Mouse (Mus musculus): ENCODE measurements at regions not wholly inside any gene's neighbourhood (a gene's known extent, or its start where the extent isn't known, plus 50 kb on each side); places are given as distances from the start of the nearest gene placed in this dataset.

GRCm38 (mm10) chr16:76766636-76767035, 246.9 kb upstream of the Usp25 start:
- Histone ChIP-seq H3K4me1 (replicated peaks; ENCODE audit: low read depth, low read length) (peaks cover 7% of the 10 kb centered on the region), H3K36me3 (ENCODE audit: insufficient read depth, low read length) (no peaks in the 10 kb centered on the region), H3K27me3 (ENCODE audit: insufficient read depth, low read length) (0 out of 2 replicates have a peak, but pooled peaks cover 5% of the 10 kb centered on the region), H3K9me3 (ENCODE audit: low read length) (no peaks in the 10 kb centered on the region), H3K4me3 (replicated peaks; ENCODE audit: low read length) (no peak overlapping the region)
- TF ChIP-seq CTCF (conservative IDR thresholded peaks at IDR 0.05; ENCODE audit: low read length) (no peak), POU5F1 (IDR thresholded peaks at IDR 0.05; ENCODE audit: borderline replicate concordance, low read length) (no peak), NANOG (IDR thresholded peaks at IDR 0.05; ENCODE audit: borderline replicate concordance, low read length) (no peak)

- H3K27me3 ChIP-seq (ENCODE audit: insufficient read depth, low read length), result 0 out of 2 replicates have a peak, but pooled peaks cover 5% of the 10 kb centered on the region
- H3K4me1 ChIP-seq (replicated peaks; ENCODE audit: low read depth, low read length), result peaks cover 7% of the 10 kb centered on the region
- TF ChIP-seq NANOG (IDR thresholded peaks at IDR 0.05; ENCODE audit: borderline replicate concordance, low read length) (no peak), CTCF (conservative IDR thresholded peaks at IDR 0.05; ENCODE audit: low read length) (no peak), POU5F1 (IDR thresholded peaks at IDR 0.05; ENCODE audit: borderline replicate concordance, low read length) (no peak)
- H3K36me3 ChIP-seq (ENCODE audit: insufficient read depth, low read length), result no peaks in the 10 kb centered on the region
- no peak overlapping the region for H3K4me3 ChIP-seq (replicated peaks; ENCODE audit: low read length)
- H3K9me3 ChIP-seq (ENCODE audit: low read length), result no peaks in the 10 kb centered on the region
Measured at GRCm38 (mm10) chr16:76765536-76765935, 248.0 kb upstream of the Usp25 start.

DNA sequence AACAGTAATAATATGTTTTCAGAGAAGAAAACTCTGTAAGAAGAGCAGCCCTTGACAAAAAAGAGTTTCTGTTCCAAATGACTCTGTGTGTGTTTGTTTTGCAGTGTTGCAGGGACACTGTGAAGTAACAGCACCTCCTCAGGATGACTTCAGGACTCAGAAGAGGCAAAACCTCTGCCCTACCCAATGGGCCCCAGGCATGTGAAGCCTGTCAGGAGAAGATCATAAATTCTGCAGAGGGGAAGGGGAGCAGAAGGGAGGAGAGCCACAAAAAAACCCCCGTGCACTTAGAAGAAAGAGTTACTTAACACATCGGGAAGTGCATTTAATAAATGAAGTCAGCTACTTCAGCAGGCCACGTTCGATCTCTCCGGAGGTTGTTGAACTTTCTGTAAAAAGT, 248.5 kb upstream of the Usp25 start:
- peaks cover 7% of the 10 kb centered on the region for H3K4me1 ChIP-seq (replicated peaks; ENCODE audit: low read depth, low read length)
- TF ChIP-seq NANOG (IDR thresholded peaks at IDR 0.05; ENCODE audit: borderline replicate concordance, low read length) (no peak), POU5F1 (IDR thresholded peaks at IDR 0.05; ENCODE audit: borderline replicate concordance, low read length) (no peak), CTCF (conservative IDR thresholded peaks at IDR 0.05; ENCODE audit: low read length) (no peak)

DNA sequence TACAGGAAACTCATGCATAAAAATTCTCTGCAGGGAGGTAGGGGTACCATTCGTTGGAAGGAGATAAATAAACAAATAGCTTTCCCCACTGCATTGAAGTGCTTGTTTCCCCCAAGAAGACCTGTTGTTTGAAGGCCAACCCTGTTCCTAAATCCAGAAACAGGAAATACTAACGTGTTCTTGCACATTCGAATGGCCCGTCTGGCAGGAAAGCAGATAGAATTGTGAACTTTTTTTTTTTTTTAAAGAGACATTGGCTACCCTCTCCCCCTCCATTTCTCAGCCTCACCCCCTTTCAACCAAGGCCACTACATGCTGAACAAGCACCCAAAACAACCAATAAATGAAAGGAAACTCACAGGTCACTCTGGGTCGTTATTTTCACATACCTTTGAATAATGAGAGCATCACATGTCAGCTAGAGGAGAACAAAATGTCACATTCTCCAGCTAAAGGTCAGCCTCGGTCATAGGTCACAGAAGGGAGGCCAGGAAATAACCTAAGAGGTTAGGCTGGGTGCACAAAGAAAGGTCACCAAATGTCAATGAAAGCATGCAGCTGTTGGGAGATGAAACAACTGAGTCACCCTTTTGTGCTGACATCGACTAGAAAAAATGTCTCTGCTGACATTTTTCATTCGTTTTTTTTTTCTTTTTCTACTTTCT, 250.8 kb upstream of the Usp25 start:
- TF ChIP-seq NANOG (IDR thresholded peaks at IDR 0.05; ENCODE audit: borderline replicate concordance, low read length) (no peak), CTCF (conservative IDR thresholded peaks at IDR 0.05; ENCODE audit: low read length) (no peak), POU5F1 (IDR thresholded peaks at IDR 0.05; ENCODE audit: borderline replicate concordance, low read length) (no peak)
- H3K27me3 ChIP-seq (ENCODE audit: insufficient read depth, low read length), result 0 out of 2 replicates have a peak, but pooled peaks cover 5% of the 10 kb centered on the region
- H3K9me3 ChIP-seq (ENCODE audit: low read length), result no peaks in the 10 kb centered on the region
- H3K36me3 ChIP-seq (ENCODE audit: insufficient read depth, low read length), result no peaks in the 10 kb centered on the region
- peaks cover 7% of the 10 kb centered on the region for H3K4me1 ChIP-seq (replicated peaks; ENCODE audit: low read depth, low read length)
- H3K4me3 ChIP-seq (replicated peaks; ENCODE audit: low read length), result no peak overlapping the region

More for the DNA sequence above, 248.5 kb upstream of the Usp25 start:
- no peaks in the 10 kb centered on the region for H3K9me3 ChIP-seq (ENCODE audit: low read length)
- 0 out of 2 replicates have a peak, but pooled peaks cover 5% of the 10 kb centered on the region for H3K27me3 ChIP-seq (ENCODE audit: insufficient read depth, low read length)
- no peak overlapping the region for H3K4me3 ChIP-seq (replicated peaks; ENCODE audit: low read length)
- H3K36me3 ChIP-seq (ENCODE audit: insufficient read depth, low read length), result no peaks in the 10 kb centered on the region

DNA sequence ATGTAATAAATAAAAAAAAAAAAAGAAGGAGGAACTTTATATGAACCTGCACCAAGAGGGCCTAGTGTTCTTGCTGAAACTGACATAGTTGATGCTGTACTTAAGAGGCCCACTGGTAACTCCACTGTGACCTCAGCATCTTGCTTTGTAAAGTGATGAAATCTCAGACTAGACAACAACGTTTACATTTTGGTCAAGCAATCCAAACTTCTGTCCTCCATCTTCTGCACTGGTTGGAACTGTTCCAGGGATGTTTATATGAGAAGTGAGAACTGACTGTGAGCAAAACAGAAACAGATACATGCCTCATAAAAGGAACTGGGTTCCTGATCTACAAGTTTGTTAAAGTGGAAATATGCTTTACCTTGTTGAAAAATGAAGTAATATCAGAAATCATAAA, 251.7 kb upstream of the Usp25 start:
- no peak for TF ChIP-seq CTCF (conservative IDR thresholded peaks at IDR 0.05; ENCODE audit: low read length)
- no peak for TF ChIP-seq NANOG (IDR thresholded peaks at IDR 0.05; ENCODE audit: borderline replicate concordance, low read length)
- TF ChIP-seq POU5F1 (IDR thresholded peaks at IDR 0.05; ENCODE audit: borderline replicate concordance, low read length), result no peak
- peaks cover 7% of the 10 kb centered on the region for H3K4me1 ChIP-seq (replicated peaks; ENCODE audit: low read depth, low read length)
- no peaks in the 10 kb centered on the region for H3K36me3 ChIP-seq (ENCODE audit: insufficient read depth, low read length)
- no peaks in the 10 kb centered on the region for H3K27me3 ChIP-seq (ENCODE audit: insufficient read depth, low read length)
- no peak overlapping the region for H3K4me3 ChIP-seq (replicated peaks; ENCODE audit: low read length)
- H3K9me3 ChIP-seq (ENCODE audit: low read length), result no peaks in the 10 kb centered on the region

DNA sequence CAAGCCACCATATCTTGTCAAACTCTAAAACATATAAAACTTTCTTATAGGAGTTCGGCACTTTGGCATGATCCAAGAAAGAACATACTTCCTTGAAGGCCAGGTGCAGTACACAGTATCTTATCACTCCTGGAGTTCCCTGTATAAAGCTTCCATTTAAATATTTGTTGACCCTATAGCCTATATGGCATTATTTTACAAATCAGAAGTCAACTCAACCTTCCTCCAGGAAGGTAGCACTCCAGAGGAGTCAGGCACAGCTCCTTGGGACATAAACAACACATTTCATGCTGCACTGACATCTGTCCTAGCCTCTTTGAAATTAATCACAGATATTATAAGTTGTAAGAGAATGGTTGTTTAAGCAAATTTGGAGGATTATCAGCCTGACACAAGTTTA, 252.5 kb upstream of the Usp25 start:
- H3K36me3 ChIP-seq (ENCODE audit: insufficient read depth, low read length), result no peaks in the 10 kb centered on the region
- TF ChIP-seq NANOG (IDR thresholded peaks at IDR 0.05; ENCODE audit: borderline replicate concordance, low read length), result no peak
- TF ChIP-seq POU5F1 (IDR thresholded peaks at IDR 0.05; ENCODE audit: borderline replicate concordance, low read length), result no peak
- no peak for TF ChIP-seq CTCF (conservative IDR thresholded peaks at IDR 0.05; ENCODE audit: low read length)
- H3K4me3 ChIP-seq (replicated peaks; ENCODE audit: low read length), result no peak overlapping the region
- H3K4me1 ChIP-seq (replicated peaks; ENCODE audit: low read depth, low read length), result peaks cover 7% of the 10 kb centered on the region
- H3K27me3 ChIP-seq (ENCODE audit: insufficient read depth, low read length), result no peaks in the 10 kb centered on the region
- no peaks in the 10 kb centered on the region for H3K9me3 ChIP-seq (ENCODE audit: low read length)

DNA sequence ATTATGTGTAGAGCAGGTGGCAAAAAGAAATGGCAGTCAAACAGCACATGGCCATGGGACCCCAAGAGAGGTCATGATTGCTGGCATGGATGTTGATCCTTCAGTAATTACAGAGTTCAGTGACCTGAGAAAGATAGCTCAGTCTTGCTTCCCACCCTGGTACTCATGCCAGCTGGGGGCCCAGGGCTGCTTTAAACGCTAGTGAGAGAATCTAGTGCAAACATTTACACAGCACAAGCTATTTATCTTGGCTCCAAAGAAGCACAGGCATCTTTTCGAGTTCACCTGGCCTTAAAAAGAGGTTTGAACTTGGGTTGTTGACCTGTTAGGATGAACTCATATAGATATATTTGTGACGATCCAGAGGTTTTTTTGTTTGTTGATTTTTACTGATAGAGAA, 258.6 kb upstream of the Usp25 start:
- TF ChIP-seq CTCF (conservative IDR thresholded peaks at IDR 0.05; ENCODE audit: low read length) (no peak), POU5F1 (IDR thresholded peaks at IDR 0.05; ENCODE audit: borderline replicate concordance, low read length) (no peak), NANOG (IDR thresholded peaks at IDR 0.05; ENCODE audit: borderline replicate concordance, low read length) (no peak)
- Histone ChIP-seq H3K4me1 (replicated peaks; ENCODE audit: low read depth, low read length) (no peaks in the 10 kb centered on the region), H3K4me3 (replicated peaks; ENCODE audit: low read length) (no peak overlapping the region)

DNA sequence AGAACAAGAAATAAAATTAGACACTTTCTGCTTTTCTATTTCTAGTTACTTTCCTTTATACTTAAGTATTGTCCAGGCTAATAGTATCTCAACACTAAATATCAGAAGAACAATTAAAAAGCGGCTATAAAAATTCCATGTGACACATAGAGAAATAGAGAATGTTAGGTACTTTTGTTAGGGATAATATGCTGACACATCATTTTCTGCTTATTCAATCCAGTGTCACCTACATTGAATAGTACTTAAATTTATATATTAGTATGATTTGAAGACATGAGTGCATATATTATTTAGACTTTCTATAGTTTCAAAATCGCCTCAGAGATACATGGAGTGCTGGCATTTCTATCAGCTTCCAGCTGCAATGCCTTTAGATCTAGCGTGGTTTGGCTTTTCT, 267.1 kb upstream of the Usp25 start:
- no peaks in the 10 kb centered on the region for H3K4me1 ChIP-seq (replicated peaks; ENCODE audit: low read depth, low read length)
- no peaks in the 10 kb centered on the region for H3K27me3 ChIP-seq (ENCODE audit: insufficient read depth, low read length)
- no peak overlapping the region for H3K4me3 ChIP-seq (replicated peaks; ENCODE audit: low read length)
- H3K9me3 ChIP-seq (ENCODE audit: low read length), result no peaks in the 10 kb centered on the region
- TF ChIP-seq NANOG (IDR thresholded peaks at IDR 0.05; ENCODE audit: borderline replicate concordance, low read length), result no peak
- TF ChIP-seq CTCF (conservative IDR thresholded peaks at IDR 0.05; ENCODE audit: low read length), result no peak
- no peak for TF ChIP-seq POU5F1 (IDR thresholded peaks at IDR 0.05; ENCODE audit: borderline replicate concordance, low read length)
- no peaks in the 10 kb centered on the region for H3K36me3 ChIP-seq (ENCODE audit: insufficient read depth, low read length)

More for the DNA sequence above, 258.6 kb upstream of the Usp25 start:
- Histone ChIP-seq H3K36me3 (ENCODE audit: insufficient read depth, low read length) (no peaks in the 10 kb centered on the region), H3K9me3 (ENCODE audit: low read length) (no peaks in the 10 kb centered on the region), H3K27me3 (ENCODE audit: insufficient read depth, low read length) (no peaks in the 10 kb centered on the region)

DNA sequence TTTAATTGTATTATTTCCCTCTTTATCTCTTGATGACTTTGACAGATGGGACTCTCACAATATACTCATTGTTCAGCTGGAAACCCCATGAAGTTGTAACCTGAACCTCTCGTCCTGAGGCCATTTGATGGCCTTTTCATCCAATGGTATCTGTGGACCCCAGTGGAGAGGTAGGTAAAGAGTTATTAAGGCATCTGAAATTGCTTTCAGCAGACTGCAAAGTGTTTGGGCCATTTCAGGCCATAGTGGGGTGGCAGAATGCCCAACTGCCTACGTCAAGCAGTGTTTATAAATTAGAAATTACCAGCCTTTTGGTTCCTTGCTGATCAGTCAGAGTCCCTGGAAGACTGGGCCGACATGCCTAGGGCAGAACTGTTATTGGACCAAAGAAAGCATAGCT, 272.4 kb upstream of the Usp25 start:
- TF ChIP-seq POU5F1 (IDR thresholded peaks at IDR 0.05; ENCODE audit: borderline replicate concordance, low read length), result no peak
- TF ChIP-seq NANOG (IDR thresholded peaks at IDR 0.05; ENCODE audit: borderline replicate concordance, low read length), result no peak
- TF ChIP-seq CTCF (conservative IDR thresholded peaks at IDR 0.05; ENCODE audit: low read length), result no peak
- Histone ChIP-seq H3K9me3 (ENCODE audit: low read length) (no peaks in the 10 kb centered on the region), H3K36me3 (ENCODE audit: insufficient read depth, low read length) (no peaks in the 10 kb centered on the region), H3K4me1 (replicated peaks; ENCODE audit: low read depth, low read length) (no peaks in the 10 kb centered on the region), H3K4me3 (replicated peaks; ENCODE audit: low read length) (no peak overlapping the region), H3K27me3 (ENCODE audit: insufficient read depth, low read length) (no peaks in the 10 kb centered on the region)

All from E14TG2a.4 (cell line).